ENCODE assay signal across 11 mouse cellular contexts in the genomic region with DNA sequence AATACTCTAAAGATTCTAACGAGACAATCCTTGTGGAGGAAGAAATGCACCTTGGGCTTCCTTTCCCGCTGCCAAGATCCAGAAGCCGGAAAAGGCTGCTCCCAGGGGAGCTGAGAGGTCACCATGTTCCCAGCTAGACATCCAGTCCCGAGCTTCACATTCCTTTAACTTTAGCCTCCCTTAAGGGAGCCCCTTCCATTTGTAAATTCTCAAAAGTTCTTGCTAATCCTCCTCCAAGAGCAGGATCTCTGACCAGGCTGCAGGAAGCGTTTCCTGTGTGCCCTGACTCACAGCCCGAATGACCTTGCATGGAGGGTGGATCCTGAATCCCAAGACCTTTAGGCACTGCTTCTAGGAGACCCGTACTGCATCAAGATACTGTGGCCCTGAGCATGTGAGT. TPM values are rescaled to one million over a fixed set of nuclear protein-coding genes. Genes with fewer than 3 reads are reported as not detected.
DNase-seq lines count a peak whose midpoint lies in the region; ATAC-seq and TF ChIP-seq lines count a peak whose summit lies in the region.
"Had no signal": no experiment of that assay in that cellular context is flagged by ENCODE, and none has a peak within 500 bp of the region (broad histone marks: within the 10 kb centered on the region; RNA-seq: fewer than 3 reads in every experiment).

No protein-coding gene starts in this region.

- H3K9ac ChIP-seq in forebrain, embryonic 13.5 days, result no peak overlapping the region
- H3K9ac ChIP-seq: embryonic facial prominence, embryonic 12.5 days had no signal

- 41% methylated on average over 7 of the region's 7 CpGs for WGBS in kidney, adult 2 months
- WGBS in forebrain, embryonic 13.5 days, result 76% methylated on average over 7 of the region's 7 CpGs

- H3K27me3 ChIP-seq in kidney, adult 2 months (replicated peaks; ENCODE audit: control insufficient read depth, insufficient read depth, low read length), result no peaks in the 10 kb centered on the region
- H3K27me3 ChIP-seq in forebrain, embryonic 13.5 days, result no peaks in the 10 kb centered on the region
- H3K27me3 ChIP-seq: embryonic facial prominence, embryonic 12.5 days had no signal

- no peak overlapping the region for H3K4me3 ChIP-seq in brown adipose tissue, adult 24 weeks (ENCODE audit: insufficient read depth, low read depth, low read length)
- H3K4me3 ChIP-seq in kidney, adult 2 months (ENCODE audit: insufficient read depth, low read depth, low read length), result no peak overlapping the region
- no peak overlapping the region for H3K4me3 ChIP-seq in forebrain, embryonic 13.5 days
- H3K4me3 ChIP-seq: embryonic facial prominence, embryonic 12.5 days; midbrain, embryonic 10.5 days had no signal

- no peaks in the 10 kb centered on the region for H3K9me3 ChIP-seq in forebrain, embryonic 13.5 days (replicated peaks)
- H3K9me3 ChIP-seq: embryonic facial prominence, embryonic 12.5 days; midbrain, embryonic 10.5 days had no signal

- H3K4me1 ChIP-seq in brown adipose tissue, adult 24 weeks (ENCODE audit: control insufficient read depth, insufficient read depth, insufficient read length, low read length), result peaks cover 30% of the 10 kb centered on the region
- no peaks in the 10 kb centered on the region for H3K4me1 ChIP-seq in kidney, adult 2 months (ENCODE audit: control insufficient read depth, insufficient read depth, low read length)
- no peaks in the 10 kb centered on the region for H3K4me1 ChIP-seq in forebrain, embryonic 13.5 days
- H3K4me1 ChIP-seq: embryonic facial prominence, embryonic 12.5 days had no signal

- TF ChIP-seq CTCF in kidney, adult 2 months (conservative IDR thresholded peaks at IDR 0.05; ENCODE audit: insufficient read depth, insufficient read length, low read depth, low read length), result no peak

- TF ChIP-seq POLR2A in kidney, adult 2 months (IDR thresholded peaks at IDR 0.05; ENCODE audit: low read depth, low read length), result no peak

- H3K4me2 ChIP-seq in forebrain, embryonic 13.5 days, result no peak overlapping the region
- H3K4me2 ChIP-seq: embryonic facial prominence, embryonic 12.5 days had no signal

- H3K36me3 ChIP-seq in kidney, adult 2 months (ENCODE audit: control insufficient read depth, insufficient read depth, low read length), result no peaks in the 10 kb centered on the region
- no peaks in the 10 kb centered on the region for H3K36me3 ChIP-seq in forebrain, embryonic 13.5 days (ENCODE audit: poor library complexity, severe bottlenecking)
- H3K36me3 ChIP-seq: embryonic facial prominence, embryonic 12.5 days; midbrain, embryonic 10.5 days had no signal

- ATAC-seq in forebrain, embryonic 13.5 days, result no peak

- H3K27ac ChIP-seq in brown adipose tissue, adult 24 weeks (replicated peaks; ENCODE audit: low read depth, low read length), result peak overlapping the region; percentile 91
- peak overlapping the region; percentile 79 for H3K27ac ChIP-seq in kidney, adult 2 months (ENCODE audit: insufficient read depth, low read depth, low read length)
- no peak overlapping the region for H3K27ac ChIP-seq in forebrain, embryonic 13.5 days
- H3K27ac ChIP-seq: embryonic facial prominence, embryonic 12.5 days; midbrain, embryonic 10.5 days had no signal

- peak; percentile 84 for DNase-seq in heart, adult 8-10 months (ENCODE audit: low spot score)
- DNase-seq in kidney, adult 2 months, result peak; percentile 82
- peak; percentile 26 for DNase-seq in lung, postnatal 14 days
- DNase-seq in urinary bladder, postnatal 10 days (ENCODE audit: low spot score), result no peak
- DNase-seq in layer of hippocampus, adult 11-12 months (ENCODE audit: low spot score), result no peak
- no peak for DNase-seq in layer of hippocampus, adult 9-11 months
- DNase-seq: right cerebral cortex, postnatal 14 days had no signal

RNA-seq across cellular contexts. Expression of a gene that starts 53.5 kb away (rescaled TPM):
- polyA plus RNA-seq in brown adipose tissue, adult 24 weeks (2012; ENCODE audit: insufficient read depth, insufficient read length, missing spikeins), result 79.7 and 84.7 TPM in 2 replicates
- total RNA-seq in heart, adult 8-10 months (2022), result 100 to 1,000 TPM; 124 to 143 (median 129) TPM
- polyA plus RNA-seq in kidney, adult 2 months (2012; rRNA removed), result 177 and 191 TPM in 2 replicates
- 80.3 and 85.9 TPM in 2 replicates for polyA plus RNA-seq in forebrain, embryonic 13.5 days (2015; fragmentation: Nextera tagmentation; extraction: Ambion mirVana)

Comparison
In these comparisons a context has a peak if more than half of its experiments do, and no peak if none do; other contexts are left out.
1. DNase-seq: peak in heart, adult 8-10 months (single experiment), kidney, adult 2 months (single experiment) and lung, postnatal 14 days (single experiment); none in urinary bladder, postnatal 10 days (single experiment), layer of hippocampus, adult 11-12 months (single experiment) and layer of hippocampus, adult 9-11 months (single experiment).